Mouse (Mus musculus) neural tube, embryonic 15.5 days (tissue): Measurements from ENCODE around the gene Gnaz. TPM values are rescaled to one million over a fixed set of nuclear protein-coding genes. Genes with fewer than 3 reads are reported as not detected.

Experiments
- ATAC-seq: fragments of 200-750 bp; cut with Nextera tagmentation; 2 replicates; pipeline ENCODE4 v1.8.0; 2017; ENCODE audit warnings: mild to moderate bottlenecking, moderate TSS enrichment, moderate library complexity; ENCODE audit not compliant: low FRiP score
- H3K27ac ChIP-seq: fragments of 300-500 bp; sonication (generic); replicated peaks from 2 replicates; pipeline ENCODE4 v1.5.1; 2015; ENCODE audit warnings: mild to moderate bottlenecking, inconsistent platforms
- H3K27me3 ChIP-seq: fragments of 300-500 bp; sonication (generic); replicated peaks from 2 replicates; pipeline ENCODE4 v1.6.1; 2015; ENCODE audit warnings: inconsistent platforms
- H3K36me3 ChIP-seq: fragments of 300-500 bp; sonication (generic); 2 replicates; pipeline ENCODE4 v1.6.1; 2015; ENCODE audit warnings: inconsistent platforms
- H3K4me1 ChIP-seq: fragments of 300-500 bp; sonication (generic); 2 replicates; pipeline ENCODE4 v1.6.1; 2015; ENCODE audit warnings: inconsistent platforms
- H3K4me2 ChIP-seq: fragments of 300-500 bp; sonication (generic); 2 replicates; pipeline ENCODE4 v1.6.1; 2015; ENCODE audit warnings: inconsistent platforms, mild to moderate bottlenecking, moderate library complexity
- H3K4me3 ChIP-seq: fragments of 300-500 bp; sonication (generic); replicated peaks from 2 replicates; pipeline ENCODE4 v1.5.1; 2015; ENCODE audit warnings: mild to moderate bottlenecking, inconsistent platforms
- H3K9ac ChIP-seq: fragments of 300-500 bp; sonication (generic); replicated peaks from 2 replicates; pipeline ENCODE4 v1.6.1; 2015; ENCODE audit warnings: mild to moderate bottlenecking, inconsistent platforms
- H3K9me3 ChIP-seq: fragments of 300-500 bp; sonication (generic); replicated peaks from 2 replicates; pipeline ENCODE4 v1.6.1; 2016; ENCODE audit warnings: inconsistent platforms
- WGBS: fragments of 180-500 bp; shearing (Covaris S2); methylation state at CpG from one replicate; pipeline ENCODE4 v1.1.7; 2015; ENCODE audit warnings: mixed read lengths; 5-methylcytosine and 5-hydroxymethylcytosine counted together
- polyA plus RNA-seq: library from polyadenylated mRNA; unstranded; fragments of >200 nt; fragmentation: Nextera tagmentation; extraction: Ambion mirVana; gene quantifications from 2 replicates; pipeline ENCODE4 v1.2.1, GENCODE M21; 2015

The Gnaz gene
- polyA plus RNA-seq, 1 experiment from 2014 or later: 87.5 TPM

DNA sequence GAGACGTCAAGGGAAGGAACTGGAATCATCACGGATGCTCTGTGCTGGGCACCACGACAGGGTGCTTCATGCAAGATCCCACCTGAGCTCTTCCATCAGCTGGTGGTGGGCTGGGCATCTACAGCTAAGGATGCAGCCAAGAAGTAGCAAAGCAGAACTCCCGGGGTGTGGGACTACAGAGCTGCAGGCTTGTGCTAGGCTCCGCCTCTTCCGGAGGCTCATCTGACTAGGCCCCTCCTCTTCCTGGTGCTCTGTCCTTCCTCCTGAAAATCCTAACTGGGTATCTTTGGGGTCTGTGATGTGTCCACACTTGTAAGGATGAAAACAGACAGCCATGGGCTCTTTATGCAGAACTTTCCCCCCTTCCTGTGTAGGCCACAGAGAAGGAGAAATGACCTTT, 98.7 kb downstream of the Gnaz start:
- Histone ChIP-seq H3K4me1 (peaks cover 87% of the 10 kb centered on the region), H3K9ac (no peak overlapping the region), H3K4me3 (no peak overlapping the region), H3K9me3 (no peaks in the 10 kb centered on the region), H3K27me3 (no peaks in the 10 kb centered on the region), H3K36me3 (no peaks in the 10 kb centered on the region), H3K27ac (no peak overlapping the region), H3K4me2 (peak overlapping the region; percentile 94)
- WGBS: 70% methylated on average over 6 of the region's 6 CpGs
- no peak for ATAC-seq

Other genes with a start within 250 kb of the Gnaz start
- 0.46 and 0.58 TPM in 2 replicates for gene Rsph14, start 65.4 kb downstream of the Gnaz start, polyA plus RNA-seq
- gene Rab36, start 69.9 kb downstream of the Gnaz start, polyA plus RNA-seq: 16.7 and 17.4 TPM in 2 replicates
- 13.9 and 15.6 TPM in 2 replicates for gene Bcr, start 93.4 kb downstream of the Gnaz start, polyA plus RNA-seq
- 25.1 and 25.2 TPM in 2 replicates for gene Specc1l, start 244.9 kb downstream of the Gnaz start, polyA plus RNA-seq